Mouse (Mus musculus) spleen, adult 2 months (tissue): Measurements from ENCODE around the gene Zc3h14.

ENCODE experiments used
- CTCF ChIP-seq: fragments of 200-500 bp; IDR thresholded peaks from 2 replicates; pipeline ENCODE4 v1.5.1; 2011; ENCODE audit warnings: mild to moderate bottlenecking, inconsistent platforms; ENCODE audit not compliant: insufficient read depth, insufficient read length, insufficient replicate concordance; ENCODE audit errors: extremely low read depth
- POLR2A ChIP-seq: fragments of 200-500 bp; IDR thresholded peaks from 2 replicates; pipeline ENCODE4 v1.6.1; 2011; ENCODE audit warnings: low read depth, low read length, inconsistent platforms

GRCm38 (mm10) chr12:98802245-98802644, 55.5 kb downstream of the Zc3h14 start:
- no peak for TF ChIP-seq CTCF
- no peak for TF ChIP-seq POLR2A
